Mouse (Mus musculus) liver (tissue): ENCODE data around the gene Zfp819.
"Not testable (repeated sequence)": the region's sequence is repeated elsewhere in the genome, so short reads cannot be mapped to it uniquely, and the experiment has no call there.

Experiments used
- DNase-seq: peaks from one replicate; pipeline ENCODE4 v3.0.0-alpha.2; 2020; ENCODE audit warnings: mixed read lengths

Gene Zfp819

GRCm38 (mm10) chr7:43643046-43643652 lies 36.2 kb downstream of the Zfp819 start:
- no peak for DNase-seq

DNA sequence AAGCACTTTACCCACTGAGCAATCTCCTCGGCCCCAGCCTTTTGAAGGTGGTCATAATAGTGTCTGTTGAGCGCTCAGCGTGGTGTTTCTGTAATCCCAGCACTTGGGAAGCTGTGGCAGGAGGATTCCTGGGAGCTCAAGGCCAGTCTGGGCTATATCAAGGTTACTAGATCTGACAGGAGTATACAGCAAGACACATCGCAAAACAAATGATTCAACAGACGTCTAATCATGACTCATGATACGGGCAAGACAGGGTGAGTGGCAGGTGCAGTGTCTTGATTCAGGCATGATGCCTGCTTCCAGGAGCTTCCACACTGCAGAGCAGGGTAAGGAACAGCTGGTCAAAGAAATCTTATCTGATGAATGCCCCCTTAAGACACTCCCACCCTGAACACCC lies 45.7 kb downstream of the Zfp819 start:
- no peak for DNase-seq

DNA sequence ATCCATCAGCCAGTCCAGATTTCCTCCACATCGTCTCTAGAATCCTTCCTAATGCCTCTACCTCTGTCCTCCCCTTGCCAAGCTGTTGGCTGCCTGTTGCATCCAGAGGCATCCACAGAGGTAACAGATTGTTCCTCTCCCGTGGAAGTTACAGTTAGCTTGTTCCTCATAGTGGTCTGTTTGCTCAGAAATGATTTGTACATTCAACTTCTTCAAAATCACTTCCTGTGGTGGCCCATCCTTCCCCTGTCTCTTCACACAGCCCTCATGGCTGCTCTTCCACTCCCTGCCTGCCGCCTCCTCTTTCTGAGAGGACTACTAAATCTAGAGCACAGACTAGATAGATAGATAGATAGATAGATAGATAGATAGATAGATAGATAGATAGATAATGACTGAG lies 47.5 kb downstream of the Zfp819 start:
- no peak for DNase-seq

DNA sequence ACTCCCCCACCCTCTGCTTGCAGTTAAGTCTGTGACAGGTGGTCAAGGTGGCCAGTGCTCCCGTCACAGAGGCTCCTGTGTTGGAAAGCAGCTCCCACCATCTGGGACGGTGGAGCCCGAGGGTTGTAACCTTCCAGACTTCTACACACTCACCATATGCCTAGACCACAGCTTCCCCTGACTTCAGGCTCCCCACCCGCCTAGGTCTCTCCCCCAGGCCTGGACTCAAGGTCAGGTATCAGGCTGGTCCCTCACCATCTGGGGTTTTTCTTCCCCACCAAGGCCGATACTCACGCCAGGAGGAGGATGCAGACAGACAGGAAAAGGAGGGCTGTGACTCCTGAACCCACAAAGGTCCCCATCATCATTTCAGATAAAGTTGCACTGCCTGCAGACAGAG lies 49.3 kb downstream of the Zfp819 start:
- no peak for DNase-seq

DNA sequence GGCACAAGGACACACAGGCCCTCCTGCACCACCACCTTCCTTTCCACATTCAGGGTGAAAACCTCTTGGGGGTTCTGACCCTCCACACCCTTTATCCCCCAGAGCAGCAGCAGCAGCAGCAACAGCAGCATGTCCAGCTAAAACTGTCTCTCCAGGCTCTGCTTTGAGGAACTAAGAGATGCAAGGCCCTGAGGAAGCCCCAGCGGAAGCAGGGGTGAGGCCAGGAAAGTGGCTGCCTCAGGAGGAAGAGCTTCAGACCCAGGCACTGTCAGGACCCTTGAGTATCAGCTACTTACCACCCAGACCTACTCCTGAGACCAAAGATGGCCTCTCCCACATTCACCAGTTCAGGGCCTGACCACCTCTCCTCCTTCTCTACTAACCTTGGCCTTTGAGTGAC lies 53.0 kb downstream of the Zfp819 start, which contains the start of gene Siglece:
TSS of gene Siglece (minus strand) at position 160 of the 400 bp plus-strand sequence.
- DNase-seq: no peak

GRCm38 (mm10) chr7:43662804-43663203 lies 55.8 kb downstream of the Zfp819 start:
- no peak for DNase-seq

DNA sequence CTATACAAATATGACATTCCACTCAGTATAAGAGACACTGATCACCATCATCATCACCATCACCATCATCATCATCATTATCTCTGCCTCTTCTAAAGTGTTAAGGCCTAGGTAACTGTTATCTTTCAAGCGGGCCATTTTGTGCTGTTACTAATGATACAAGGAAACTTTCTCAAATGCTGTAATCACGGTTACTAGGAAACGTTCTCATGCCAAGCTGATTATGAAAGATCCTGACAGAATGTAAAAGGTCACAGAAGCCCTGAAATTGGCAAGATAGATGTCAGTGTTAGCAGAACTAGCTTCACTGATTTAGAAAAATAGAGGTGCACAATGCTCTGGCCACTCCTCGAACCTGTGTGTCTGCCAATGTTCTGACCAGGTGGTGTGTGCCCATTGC lies 60.3 kb downstream of the Zfp819 start:
- DNase-seq: not testable (repeated sequence)
